Mouse (Mus musculus): ENCODE data around the gene Slc35f3. TPM values are rescaled to one million over a fixed set of nuclear protein-coding genes. Genes with fewer than 3 reads are reported as not detected.
"Not testable (repeated sequence)": the region's sequence is repeated elsewhere in the genome, so short reads cannot be mapped to it uniquely, and the experiment has no call there.

Slc35f3 gene
- total RNA-seq, 2 experiments from 2014 or later, result 34.4 to 38.4 TPM

- DNase-seq (ENCODE audit: low spot score in 2 of 2), result no peak
Observed at GRCm38 (mm10) chr8:126398349-126398748, 100.0 kb downstream of the Slc35f3 start.

DNA sequence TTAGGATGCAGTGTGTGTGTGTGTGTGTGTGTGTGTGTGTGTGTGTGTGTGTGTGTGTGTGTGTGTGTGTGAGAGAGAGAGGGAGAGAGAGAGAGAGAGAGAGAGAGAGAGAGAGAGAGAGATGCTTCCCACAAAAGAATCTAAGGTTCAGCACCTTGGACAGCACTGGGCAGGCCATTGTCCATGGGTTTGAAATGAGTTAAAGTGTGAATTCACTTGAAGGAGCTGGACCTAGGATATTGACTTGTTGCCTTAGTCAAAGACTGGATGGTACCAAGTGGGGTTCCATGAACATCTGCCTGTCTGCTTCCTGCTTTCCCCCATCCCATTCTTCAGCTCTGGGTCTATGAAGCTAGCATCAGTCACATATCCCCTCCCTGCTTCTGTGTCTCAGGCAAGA is 106.2 kb downstream of the Slc35f3 start:
- not testable (repeated sequence) for DNase-seq (ENCODE audit: low spot score in 2 of 2)

- no peak for DNase-seq (ENCODE audit: low spot score in 2 of 2)
Observed at GRCm38 (mm10) chr8:126405030-126405429, 106.7 kb downstream of the Slc35f3 start.

GRCm38 (mm10) chr8:126420834-126421233 is 122.5 kb downstream of the Slc35f3 start:
- DNase-seq (ENCODE audit: low spot score in 2 of 2), result no peak

GRCm38 (mm10) chr8:126422174-126422919 is 124.0 kb downstream of the Slc35f3 start, which contains the start of gene Coa6:
Gene Coa6 (plus strand): TSS chr8:126422515.
- DNase-seq (ENCODE audit: low spot score in 2 of 2), result peak; percentile 96 to 98

DNA sequence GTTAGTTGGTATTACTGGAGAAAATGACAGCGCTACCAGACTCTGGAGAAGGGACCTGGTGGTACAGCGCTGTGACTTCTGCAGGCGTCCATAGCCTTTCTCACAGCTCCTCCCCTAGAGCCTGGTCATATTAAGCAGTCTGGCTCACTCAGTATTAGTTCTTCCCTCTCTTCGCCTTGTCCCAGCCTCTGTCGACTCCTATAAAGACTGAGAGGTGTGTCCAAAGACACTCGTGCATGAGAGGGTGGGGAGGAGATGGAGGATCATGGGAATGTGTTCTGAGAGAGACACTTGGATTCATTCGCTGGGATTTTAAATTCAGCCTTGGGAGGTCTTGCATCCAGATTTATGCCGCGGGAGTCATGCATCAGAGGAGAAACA is 124.6 kb downstream of the Slc35f3 start:
- DNase-seq (ENCODE audit: low spot score in 2 of 2), result no peak

GRCm38 (mm10) chr8:126424163-126424562 is 125.8 kb downstream of the Slc35f3 start:
- DNase-seq (ENCODE audit: low spot score in 2 of 2), result no peak

GRCm38 (mm10) chr8:126424946-126425345 is 126.6 kb downstream of the Slc35f3 start:
- no peak for DNase-seq (ENCODE audit: low spot score in 2 of 2)

- no peak for DNase-seq (ENCODE audit: low spot score in 2 of 2)
Observed at GRCm38 (mm10) chr8:126429635-126430034, 131.3 kb downstream of the Slc35f3 start.

DNA sequence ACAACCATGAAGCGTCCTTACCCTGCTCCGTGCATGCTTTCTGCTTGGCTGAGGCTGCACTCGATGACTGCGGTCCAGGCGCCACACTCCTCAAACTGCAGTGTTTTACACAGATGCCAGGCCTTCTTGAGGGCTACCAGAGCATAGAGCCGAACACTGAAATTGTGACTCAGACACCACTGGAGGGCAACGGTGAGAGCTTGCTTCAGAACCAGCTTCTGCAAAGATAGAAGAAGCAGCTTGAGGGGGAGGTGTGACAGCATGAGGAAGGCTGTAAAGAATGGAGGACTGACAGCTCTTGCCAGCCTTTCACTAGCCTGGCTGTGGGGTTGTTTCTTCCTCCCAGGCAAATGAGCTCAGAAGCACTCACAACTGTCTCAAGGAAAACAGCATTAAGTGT is 135.5 kb downstream of the Slc35f3 start:
- peak in 1 of 2 experiments; percentile 27 for DNase-seq (ENCODE audit: low spot score in 2 of 2)

GRCm38 (mm10) chr8:126438937-126439336 is 140.6 kb downstream of the Slc35f3 start:
- DNase-seq (ENCODE audit: low spot score in 2 of 2), result no peak

Other genes starting within 250 kb of the Slc35f3 start
- 10 to 100 TPM; 25.4 to 31.0 TPM for gene Coa6, start 124.0 kb downstream of the Slc35f3 start, total RNA-seq (2021)
- gene Tarbp1, start 176.5 kb downstream of the Slc35f3 start, total RNA-seq (2021), result 1 to 10 TPM; 4.0 to 4.7 TPM